Mouse (Mus musculus) left cerebral cortex, postnatal 14 days (tissue): ENCODE measurements around the gene Elk4. TPM values are rescaled to one million over a fixed set of nuclear protein-coding genes. Genes with fewer than 3 reads are reported as not detected.

Experiments
- DNase-seq, 2 experiments: peaks; one replicate each; pipeline ENCODE4 v3.0.0; 2021 to 2022; ENCODE audit warnings: low spot score in 2 of 2, mixed read lengths in 1 of 2
- intact Hi-C: fragments of 180-260 bp; cut with DNase I; formaldehyde crosslinking; loops from one replicate; pipeline ENCODE4 v1.15.1; 2025
- total RNA-seq, 2 experiments: library from RNA; stranded (reverse); gene quantifications; 2 replicates each; pipeline ENCODE4 v1.2.3; 2021

The Elk4 gene
- total RNA-seq, 2 experiments from 2014 or later = 54.5 to 58.8 TPM

DNA sequence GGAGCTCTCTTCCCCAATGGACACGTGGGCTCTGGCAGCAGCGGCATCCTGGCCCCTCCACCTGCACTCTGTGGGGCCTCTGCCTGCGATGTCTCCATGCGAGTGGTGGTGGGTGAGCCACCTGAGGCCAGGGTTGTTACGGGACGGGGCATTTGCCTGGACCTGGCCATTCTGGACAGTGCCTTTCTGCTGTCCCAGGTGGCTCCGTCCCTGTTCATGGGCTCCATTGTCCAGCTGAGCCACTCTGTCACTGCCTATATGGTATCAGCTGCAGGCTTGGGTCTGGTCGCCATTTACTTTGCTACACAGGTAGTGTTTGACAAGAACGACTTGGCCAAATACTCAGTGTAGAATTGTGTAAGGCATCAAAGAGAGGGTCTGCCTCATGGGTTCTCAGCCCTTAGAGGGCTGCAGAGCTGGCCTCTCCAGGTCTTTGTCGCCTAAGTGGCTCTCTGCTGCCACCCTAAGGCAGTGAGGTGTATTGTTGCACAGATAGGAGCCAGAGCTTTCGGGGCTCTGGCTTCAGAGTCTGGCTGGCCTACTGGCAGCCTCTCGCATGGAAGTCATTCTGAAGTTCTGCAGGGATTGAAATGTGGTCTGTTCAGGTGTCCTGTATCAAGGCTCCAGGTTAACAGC lies 25.9 kb upstream of the Elk4 start:
- peak; percentile 63 to 78 for DNase-seq
- intact Hi-C loops = loop anchor here (5.0 kb wide), 1 partner anchor 44 kb away; no protein-coding TSS in a partner anchor

DNA sequence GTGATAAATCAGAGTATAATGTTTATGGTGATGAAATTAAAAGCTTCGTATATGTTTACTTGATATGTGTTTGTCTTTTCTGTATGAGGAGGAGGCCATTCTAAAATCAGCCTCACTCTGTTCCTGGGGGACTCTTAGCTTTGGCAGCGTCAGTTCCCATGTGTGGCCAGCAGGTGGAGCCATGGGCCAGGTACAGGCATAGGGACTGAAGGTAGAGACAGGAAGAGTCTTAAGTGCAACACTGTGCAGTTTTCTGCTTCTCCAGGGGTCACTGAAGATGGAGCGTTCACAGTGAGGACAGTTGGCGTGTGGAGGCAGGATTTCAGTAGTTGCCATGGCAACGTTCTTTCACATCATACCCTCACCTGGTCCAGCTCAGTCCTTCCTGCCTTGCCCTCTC lies 24.5 kb upstream of the Elk4 start:
- intact Hi-C loops = loop anchor here (5.0 kb wide), 1 partner anchor 46 kb away; no protein-coding TSS in a partner anchor
- DNase-seq = peak; percentile 73 to 84

DNA sequence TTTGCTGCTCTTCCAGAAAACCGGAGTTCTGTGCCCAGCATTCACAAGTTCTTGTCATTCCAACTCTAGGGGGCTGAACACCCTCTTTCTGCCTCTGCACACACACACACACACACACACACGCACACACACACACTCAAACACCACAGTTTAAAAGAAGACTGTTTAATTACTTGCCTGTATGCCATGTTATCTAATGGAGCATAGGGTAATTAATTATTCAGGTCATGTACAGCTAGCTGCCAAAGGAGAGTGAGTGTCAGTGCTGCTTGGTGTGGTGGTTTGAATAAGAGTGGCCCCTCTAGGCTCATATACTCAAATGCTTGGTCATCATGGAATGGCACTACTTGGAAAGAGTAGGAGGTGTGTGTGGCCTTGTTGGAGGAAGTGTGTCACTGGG lies 23.6 kb upstream of the Elk4 start:
- DNase-seq = no peak
- intact Hi-C loops = loop anchor here (5.0 kb wide), 1 partner anchor 47 kb away; no protein-coding TSS in a partner anchor

DNA sequence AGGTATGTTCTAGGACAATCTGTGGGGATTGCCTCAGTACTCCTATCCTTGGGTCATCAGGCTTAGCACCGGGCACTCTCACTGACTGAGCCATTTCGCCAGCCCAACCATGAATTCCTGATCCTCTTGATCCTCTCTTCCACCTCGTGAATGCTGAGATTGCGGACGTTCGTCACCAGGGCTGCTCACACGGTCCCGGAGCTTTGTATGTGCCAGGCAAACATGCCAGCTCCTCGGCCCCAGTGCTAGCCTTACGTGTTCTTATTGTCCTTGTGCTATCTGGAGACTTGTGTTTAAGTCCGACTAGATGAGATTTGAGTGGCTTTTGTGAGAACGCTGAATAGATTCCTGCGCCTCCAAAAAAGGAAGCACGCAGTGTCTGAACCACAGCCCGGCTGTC lies 20.0 kb upstream of the Elk4 start:
- DNase-seq = no peak
- intact Hi-C loops = loop anchor here (2.0 kb wide), 1 partner anchor 129 kb away; no protein-coding TSS in a partner anchor

DNA sequence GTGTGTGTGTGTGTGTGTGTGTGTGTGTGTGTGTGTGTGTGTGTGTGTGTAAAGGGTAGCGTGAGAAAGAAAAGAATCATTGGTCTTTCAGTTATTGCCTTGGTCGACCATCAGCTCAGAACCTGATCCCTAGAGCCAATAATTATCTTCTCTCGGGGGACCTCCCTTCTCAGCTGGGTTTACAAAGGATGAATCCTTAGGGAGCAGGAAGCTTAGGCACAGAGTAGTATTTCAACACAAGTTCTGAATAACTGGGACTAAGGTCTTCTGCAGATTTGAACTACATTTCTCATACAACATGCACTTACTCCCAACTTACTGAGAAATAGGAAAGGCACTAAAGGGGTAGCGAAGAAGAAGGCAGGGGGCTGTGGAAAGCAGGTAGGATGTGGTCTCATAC lies 17.9 kb upstream of the Elk4 start:
- intact Hi-C loops = no loop called here
- no peak for DNase-seq

DNA sequence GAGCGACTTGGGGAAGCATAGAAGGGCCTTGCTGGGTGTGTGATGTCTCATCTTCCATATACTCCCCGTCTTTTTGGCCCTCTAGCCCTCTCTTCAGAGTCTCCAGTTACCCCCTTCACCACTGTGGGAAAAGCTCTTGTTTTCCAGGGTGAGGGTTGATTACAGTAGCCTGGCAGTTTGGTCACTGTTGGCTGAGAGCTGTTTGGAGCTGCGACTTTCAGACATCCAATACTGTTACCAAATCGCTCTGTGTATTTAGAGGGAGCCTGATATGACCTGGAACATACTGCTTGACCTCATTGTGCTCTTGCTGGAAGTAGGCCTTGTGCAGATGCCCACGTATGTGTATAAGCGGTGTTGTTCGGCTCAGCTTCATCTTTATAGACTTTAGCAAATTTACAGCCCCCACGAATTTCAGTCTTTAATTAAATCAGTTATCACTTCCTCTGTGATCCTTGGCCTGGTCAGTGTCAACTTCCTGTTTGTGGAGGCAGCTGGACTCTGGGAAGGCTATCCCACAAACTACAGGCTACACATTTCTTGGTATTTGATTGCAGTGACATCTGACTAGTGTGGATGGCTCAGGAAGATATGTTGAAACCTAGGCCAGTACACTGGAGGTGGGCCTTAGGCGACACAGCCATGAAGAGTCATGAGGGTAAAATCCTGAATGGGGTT lies 17.2 kb upstream of the Elk4 start:
- no peak for DNase-seq
- intact Hi-C loops = no loop called here

DNA sequence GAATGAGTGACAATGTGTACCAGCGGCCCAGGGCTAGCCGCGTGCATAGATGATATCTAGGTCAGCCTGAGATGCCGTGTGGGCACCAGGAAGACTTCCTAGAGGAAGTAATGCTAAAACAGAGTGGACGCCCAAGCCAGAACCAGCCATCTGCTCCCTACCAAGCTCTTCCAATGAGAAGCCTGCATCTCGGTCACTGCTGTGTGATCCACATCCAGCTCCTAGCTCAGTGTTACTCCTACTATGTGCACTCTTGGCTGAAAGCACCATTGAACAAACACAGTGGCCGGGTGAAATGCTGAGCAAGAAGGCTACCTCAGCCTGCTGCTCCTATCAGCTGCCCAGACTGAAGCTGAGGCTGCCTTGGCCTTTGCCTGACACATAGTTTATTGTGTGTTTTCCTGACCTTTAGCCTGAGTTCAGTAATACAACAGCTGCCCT lies 14.8 kb upstream of the Elk4 start:
- no peak for DNase-seq
- intact Hi-C loops = no loop called here

DNA sequence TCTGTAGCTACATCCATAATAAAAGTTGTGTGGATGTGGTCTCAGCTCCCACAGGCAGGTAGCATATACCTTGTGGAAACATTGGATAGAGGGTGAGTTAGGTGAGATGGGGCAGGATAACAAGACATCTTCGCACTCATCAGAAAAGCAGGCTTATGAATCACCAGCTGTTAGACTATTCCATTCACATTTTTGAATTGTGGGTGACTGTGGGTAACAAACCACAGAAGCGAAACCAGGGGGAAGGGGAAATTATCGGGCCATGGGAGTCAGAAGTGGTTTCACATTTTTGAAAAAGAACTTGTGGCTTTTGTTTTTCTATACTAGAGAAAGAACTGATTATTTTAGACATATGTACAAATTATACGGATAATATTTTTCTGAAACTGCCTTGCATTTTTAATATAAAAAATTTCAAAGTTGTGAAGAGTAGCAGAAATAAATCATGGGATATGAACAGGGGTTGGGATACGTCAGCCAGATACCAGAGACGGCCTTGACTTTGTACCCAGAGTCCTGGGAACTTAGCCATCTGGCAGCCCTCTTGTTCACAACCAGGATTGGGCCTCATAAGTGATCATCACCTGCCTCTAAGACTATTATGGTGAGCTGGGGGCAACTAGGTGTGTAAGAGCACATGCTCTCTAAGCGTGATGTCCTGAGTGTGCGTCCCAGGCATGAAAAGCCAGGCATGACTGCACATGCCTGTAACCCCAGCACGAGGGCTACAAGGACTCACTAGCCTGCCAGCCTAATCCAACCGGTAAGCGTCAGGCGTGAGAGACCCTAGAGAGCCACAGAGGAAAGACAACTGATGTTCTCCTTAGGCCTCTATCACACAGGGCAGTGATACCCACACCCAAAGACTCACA lies 14.0 kb upstream of the Elk4 start:
- no peak for DNase-seq
- intact Hi-C loops = loop anchor here (2.0 kb wide), 2 partner anchors 53 to 123 kb away; no protein-coding TSS in a partner anchor

DNA sequence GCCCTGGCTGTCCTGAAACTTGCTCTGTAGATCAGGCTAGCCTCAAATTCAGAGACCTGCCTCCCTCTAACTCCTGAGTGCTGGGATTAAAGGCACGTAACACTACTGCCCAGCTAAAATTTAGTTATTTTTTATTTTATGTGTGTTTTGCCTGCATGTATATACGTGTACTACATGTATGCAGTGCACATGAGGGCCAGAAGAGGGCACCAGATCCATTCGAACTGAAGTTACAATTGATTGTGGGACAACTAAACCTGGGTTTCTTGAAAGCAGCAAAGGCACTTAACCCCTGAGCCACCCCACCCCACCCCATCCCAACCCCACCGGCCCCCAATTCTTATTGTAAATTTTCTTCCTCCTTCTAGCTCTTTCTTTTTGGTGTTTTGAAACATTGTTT lies 12.3 kb upstream of the Elk4 start:
- DNase-seq = peak; percentile 74 to 75
- intact Hi-C loops = loop anchor here (2.0 kb wide), 2 partner anchors 52 to 122 kb away; no protein-coding TSS in a partner anchor

DNA sequence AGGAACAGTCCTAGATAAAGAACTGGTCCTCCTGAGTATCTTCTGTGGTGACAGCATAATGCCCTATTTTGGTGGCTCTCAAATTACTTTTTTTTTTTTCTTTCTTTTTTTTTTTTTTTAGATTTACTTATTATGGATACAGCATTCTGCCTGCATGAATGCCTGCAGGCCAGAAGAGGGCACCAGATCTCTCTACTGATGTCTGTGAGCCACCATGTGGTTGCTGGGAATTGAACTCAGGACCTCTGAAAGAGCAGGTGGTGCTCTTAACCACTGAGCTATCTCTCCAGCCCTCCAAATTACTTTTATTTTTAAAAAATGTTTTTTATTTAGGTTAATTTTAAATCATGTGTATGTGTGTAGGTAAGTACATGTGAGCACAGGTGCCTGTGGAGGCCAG lies 6.9 kb upstream of the Elk4 start:
- no peak for DNase-seq
- intact Hi-C loops = no loop called here

DNA sequence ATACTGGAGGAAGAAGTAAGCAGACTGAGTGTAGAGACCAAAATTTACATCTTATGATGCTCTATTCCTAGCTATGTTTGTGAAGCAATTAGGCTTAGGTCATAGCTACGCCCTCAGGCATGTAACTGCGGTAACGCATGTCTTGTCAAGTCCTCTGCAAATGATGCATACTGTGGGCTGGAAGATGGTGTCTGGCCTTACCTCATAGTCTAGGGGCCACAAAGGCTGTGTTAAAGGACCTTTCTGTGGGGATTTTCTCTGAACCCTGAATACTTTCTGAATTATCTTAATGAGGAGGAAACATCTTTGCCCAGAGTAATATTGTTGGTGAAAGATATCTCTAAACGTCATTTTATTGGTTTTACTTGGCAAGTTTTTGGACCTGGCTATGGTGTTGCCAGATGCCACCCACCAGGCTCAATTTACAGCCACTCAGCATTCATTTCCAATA lies 5.5 kb upstream of the Elk4 start:
- no peak for DNase-seq
- intact Hi-C loops = no loop called here

DNA sequence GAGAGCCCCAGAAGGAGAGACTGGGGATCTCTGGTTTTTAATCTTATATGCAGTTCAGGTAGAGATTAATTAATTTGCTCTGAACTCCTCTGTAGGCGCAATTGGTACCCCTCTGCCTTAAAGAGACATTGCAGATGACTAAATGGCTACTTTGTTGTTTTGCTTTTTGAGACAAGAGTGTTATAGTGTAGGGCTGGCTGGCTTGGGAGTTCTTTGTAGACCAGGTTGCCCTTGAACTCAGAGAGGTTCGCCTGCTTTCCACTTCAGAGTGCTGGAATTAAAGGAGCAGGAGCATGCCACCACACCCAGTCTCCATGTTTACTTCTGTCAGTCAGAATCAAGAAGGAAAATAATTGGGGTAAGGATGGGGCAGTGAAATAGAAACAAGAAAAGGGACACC lies 4.3 kb upstream of the Elk4 start:
- intact Hi-C loops = no loop called here
- no peak for DNase-seq

DNA sequence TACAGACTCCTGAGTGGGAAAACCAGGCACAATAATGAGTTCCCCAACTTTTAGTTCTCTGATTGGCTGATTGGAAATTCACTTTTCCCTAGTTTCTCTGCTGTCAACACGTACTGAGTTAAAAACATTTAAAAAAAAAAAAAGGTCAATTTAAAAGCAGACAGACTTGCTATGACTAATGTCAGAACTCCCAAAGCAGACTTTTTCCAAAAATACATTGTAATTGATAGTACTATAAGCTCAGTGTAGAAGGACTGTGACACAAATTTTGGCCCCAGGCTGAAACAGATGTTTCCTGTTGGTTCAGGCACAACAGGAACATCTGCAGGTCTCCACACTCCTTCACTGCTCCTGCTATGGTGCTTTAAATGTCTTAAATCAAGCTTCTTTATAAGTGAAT lies 3.6 kb upstream of the Elk4 start:
- intact Hi-C loops = no loop called here
- no peak for DNase-seq

DNA sequence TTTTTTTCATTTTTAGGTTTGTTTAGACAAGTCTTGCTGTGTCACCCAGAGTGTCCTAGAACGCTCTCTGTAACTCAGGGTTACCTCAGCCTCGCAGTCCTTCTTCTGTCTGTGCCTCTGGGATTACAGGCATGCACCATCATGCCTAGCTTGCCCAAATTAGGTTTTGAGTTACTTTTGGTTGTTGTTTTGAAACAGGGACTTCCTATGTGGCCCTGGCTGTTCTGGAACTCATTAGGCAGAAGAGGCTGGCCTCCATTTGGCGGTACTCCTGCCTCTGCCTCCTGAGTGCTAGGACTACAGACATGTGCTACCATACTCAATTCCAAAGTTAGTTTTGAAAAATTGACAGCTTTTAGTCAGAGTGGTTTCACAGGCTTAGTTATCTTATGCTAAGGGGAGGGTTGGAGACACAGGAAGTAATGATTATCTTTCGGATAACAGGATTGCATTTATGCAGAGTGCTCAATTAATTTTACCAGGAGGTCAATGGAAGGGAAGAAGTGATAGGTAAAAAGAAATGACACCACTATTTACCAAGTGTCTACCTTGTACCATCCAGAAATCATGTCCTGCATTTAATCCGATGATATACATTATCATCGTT lies 2.7 kb upstream of the Elk4 start:
- no peak for DNase-seq
- intact Hi-C loops = loop anchor here (5.0 kb wide), 1 partner anchor 38 kb away; no protein-coding TSS in a partner anchor

DNA sequence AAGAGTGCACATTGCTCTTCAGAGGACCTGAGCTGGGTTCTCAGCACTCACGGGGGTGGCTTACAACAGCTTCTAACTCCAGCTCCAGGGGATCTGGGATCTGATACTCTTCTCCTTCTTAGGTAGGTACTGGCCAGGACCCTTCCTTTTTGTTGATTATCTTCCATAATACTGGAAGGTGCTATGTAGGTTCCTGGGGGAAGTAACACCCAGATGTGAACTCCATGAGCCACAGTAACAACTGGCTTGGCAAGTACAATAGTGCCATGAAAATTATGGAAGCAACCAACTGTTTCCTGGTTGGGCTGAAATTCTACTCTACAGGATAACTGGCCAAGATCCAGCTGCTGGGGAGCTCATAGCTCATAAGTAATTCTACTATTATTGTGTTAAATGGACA lies 1.9 kb upstream of the Elk4 start:
- intact Hi-C loops = loop anchor here (5.0 kb wide), 1 partner anchor 37 kb away; no protein-coding TSS in a partner anchor
- DNase-seq = no peak

DNA sequence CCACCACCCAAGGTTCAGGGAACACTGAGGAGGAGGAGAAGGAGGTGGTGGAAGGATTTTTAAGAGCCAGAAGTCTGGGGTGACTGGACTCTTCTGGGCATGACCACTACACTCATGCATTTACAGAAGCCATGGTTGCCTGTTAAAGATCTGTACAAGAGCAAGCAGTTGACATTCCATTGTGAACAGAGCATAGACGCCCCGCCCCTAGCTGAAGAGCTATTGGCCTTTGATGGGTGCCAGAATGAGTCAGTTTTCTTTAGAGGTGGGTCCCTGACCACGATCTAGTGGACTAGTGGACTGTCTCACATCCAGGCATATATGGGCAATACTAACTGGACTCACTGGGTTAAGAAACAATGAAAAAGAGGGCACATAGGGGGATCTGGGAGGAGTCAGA lies 1.4 kb upstream of the Elk4 start:
- intact Hi-C loops = loop anchor here (5.0 kb wide), 1 partner anchor 36 kb away; no protein-coding TSS in a partner anchor
- DNase-seq = no peak

DNA sequence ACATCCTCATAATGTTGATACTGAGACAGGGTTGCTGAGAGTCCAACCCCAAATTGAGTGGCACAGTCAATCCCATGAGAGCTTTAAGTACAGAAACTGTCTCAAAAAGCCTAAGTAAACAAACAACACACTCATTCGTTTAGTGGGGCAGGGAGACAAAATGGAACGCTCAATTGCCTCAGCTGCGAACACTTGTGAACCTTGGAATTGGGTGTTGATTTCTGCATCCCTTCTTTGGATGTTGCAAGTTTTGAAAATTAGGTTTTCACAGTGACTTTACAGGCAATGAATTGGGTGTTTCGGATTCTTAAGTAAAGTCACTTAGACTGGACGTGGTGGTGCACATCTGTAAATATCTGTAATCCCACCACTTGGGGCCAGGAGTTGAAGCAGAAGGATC lies 686 bp upstream of the Elk4 start:
- intact Hi-C loops = loop anchor here (5.0 kb wide), 1 partner anchor 36 kb away; no protein-coding TSS in a partner anchor
- no peak for DNase-seq

DNA sequence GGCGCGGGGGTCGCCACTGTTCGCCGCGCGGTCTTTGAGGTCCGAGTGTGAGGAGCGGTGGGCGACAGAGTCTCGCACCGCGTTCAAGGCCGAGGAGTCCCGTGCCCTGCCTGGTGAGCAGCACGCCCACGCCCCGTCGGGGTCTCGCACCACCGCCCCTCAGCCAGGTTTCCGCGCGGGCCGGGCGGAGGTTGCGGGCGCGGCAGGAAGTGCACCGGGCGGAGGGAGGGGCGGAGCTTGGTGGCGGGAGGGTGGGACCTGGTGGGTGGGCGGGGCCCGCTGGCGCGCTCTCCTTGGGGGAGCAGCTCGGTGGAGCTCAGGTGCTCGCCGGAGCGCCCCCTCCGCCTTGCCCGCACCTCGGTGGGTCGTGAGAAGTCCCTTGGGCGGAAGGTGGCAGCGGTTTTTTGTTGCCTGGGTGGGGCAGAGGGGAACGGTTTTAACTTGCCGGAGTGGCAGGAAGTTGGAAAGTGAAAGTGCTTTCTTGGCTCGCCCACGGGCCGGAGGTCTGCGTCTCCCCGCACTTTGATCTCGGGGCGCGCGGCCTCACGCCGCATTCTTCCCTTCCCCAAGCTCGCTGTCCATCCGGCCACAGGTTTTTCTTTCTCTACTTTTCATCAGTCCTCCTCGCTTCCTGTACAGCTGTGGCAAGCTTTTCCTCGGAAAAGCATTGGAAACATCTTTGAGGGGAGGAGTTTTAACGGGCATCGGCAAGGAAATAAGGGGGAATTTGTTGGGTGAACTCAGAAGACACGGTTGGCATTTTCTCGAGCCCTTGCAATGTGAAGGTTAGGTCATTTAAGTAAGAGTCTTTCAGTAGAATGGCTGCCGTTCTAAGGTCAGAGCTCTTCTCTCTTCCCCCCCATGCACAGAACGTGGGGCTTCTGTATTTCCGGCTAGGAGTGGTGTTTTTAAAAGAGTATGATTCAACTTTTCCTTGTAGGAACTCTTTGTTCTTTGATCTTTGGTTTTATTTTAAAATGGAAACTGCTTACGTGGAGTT lies 721 bp downstream of the Elk4 start:
- peak; percentile 45 to 79 for DNase-seq
- intact Hi-C loops = loop anchor here (5.0 kb wide), 1 partner anchor 34 kb away; no protein-coding TSS in a partner anchor
